Mouse (Mus musculus) adrenal gland, adult (tissue): ENCODE measurements at regions not wholly inside any gene's neighbourhood (a gene's known extent, or its start where the extent isn't known, plus 50 kb on each side); places are given as distances from the start of the nearest gene placed in this dataset.
"Not testable (repeated sequence)": the region's sequence is repeated elsewhere in the genome, so short reads cannot be mapped to it uniquely, and the experiment has no call there.

ENCODE experiments used
- DNase-seq, 2 experiments: peaks; one replicate each; pipeline ENCODE4 v3.0.0; 2022 to 2023; ENCODE audit warnings: low spot score in 1 of 2; ENCODE audit not compliant: inconsistent age in 2 of 2

- not testable (repeated sequence) for DNase-seq
Observed at GRCm38 (mm10) chr13:19300320-19301011, 95.1 kb downstream of the Stard3nl start.

- DNase-seq: no peak
Observed at GRCm38 (mm10) chr13:19296325-19296724, 99.3 kb downstream of the Stard3nl start.

GRCm38 (mm10) chr13:19293041-19293440 lies 102.6 kb downstream of the Stard3nl start:
- no peak for DNase-seq

- DNase-seq: no peak
Observed at GRCm38 (mm10) chr13:19283161-19283560, 112.4 kb downstream of the Stard3nl start.

- DNase-seq: not testable (repeated sequence)
Observed at GRCm38 (mm10) chr13:19272548-19273295, 122.9 kb downstream of the Stard3nl start.

- not testable (repeated sequence) for DNase-seq
Observed at GRCm38 (mm10) chr13:19264996-19265395, 130.6 kb downstream of the Stard3nl start.

- DNase-seq: not testable (repeated sequence)
Observed at GRCm38 (mm10) chr13:19246558-19246957, 149.0 kb downstream of the Stard3nl start.

- not testable (repeated sequence) for DNase-seq
Observed at GRCm38 (mm10) chr13:19242580-19242979, 153.0 kb downstream of the Stard3nl start.

GRCm38 (mm10) chr13:19236340-19236739 lies 159.3 kb downstream of the Stard3nl start:
- DNase-seq: peak in 1 of 2 experiments; percentile 77

GRCm38 (mm10) chr13:19234700-19235374 lies 160.8 kb downstream of the Stard3nl start:
- DNase-seq: no peak

GRCm38 (mm10) chr13:19220004-19220403 lies 175.6 kb downstream of the Stard3nl start:
- not testable (repeated sequence) for DNase-seq

- DNase-seq: not testable (repeated sequence)
Observed at GRCm38 (mm10) chr13:19219383-19219991, 176.1 kb downstream of the Stard3nl start.

- no peak for DNase-seq
Observed at GRCm38 (mm10) chr13:19204669-19205068, 190.9 kb downstream of the Stard3nl start.

GRCm38 (mm10) chr13:19202320-19202719 lies 193.3 kb downstream of the Stard3nl start:
- DNase-seq: not testable (repeated sequence)
